Mouse (Mus musculus) liver, adult (tissue): ENCODE results near the gene Trmt6.
A peak's percentile ranks its signal among the peaks of the same experiment; 100 is the strongest.

Experiments used
- GATA4 ChIP-seq: IDR thresholded peaks from 2 replicates; pipeline ENCODE4 v1.6.1; 2014; ENCODE audit warnings: mild to moderate bottlenecking, low read length; ENCODE audit not compliant: insufficient replicate concordance

Trmt6 gene

GRCm38 (mm10) chr2:132815608-132816314 is at the start of gene Trmt6, which contains the start of gene Mcm8:
TSS of gene Trmt6 (minus strand) at chr2:132816055.
TSS of gene Mcm8 (plus strand) at chr2:132816141.
- TF ChIP-seq GATA4 = peak; percentile 18; the same call in 1 of the 2 replicates

GRCm38 (mm10) chr2:132863325-132863724 is 47.5 kb upstream of the Trmt6 start:
- TF ChIP-seq GATA4 = no peak

- TF ChIP-seq GATA4 = no peak
Observed at GRCm38 (mm10) chr2:132861456-132861855, 45.6 kb upstream of the Trmt6 start.

- TF ChIP-seq GATA4 = no peak
Observed at GRCm38 (mm10) chr2:132860435-132860834, 44.6 kb upstream of the Trmt6 start.

- TF ChIP-seq GATA4 = no peak
Observed at GRCm38 (mm10) chr2:132856333-132856732, 40.5 kb upstream of the Trmt6 start.

- no peak for TF ChIP-seq GATA4
Observed at GRCm38 (mm10) chr2:132853051-132853450, 37.2 kb upstream of the Trmt6 start.

GRCm38 (mm10) chr2:132849141-132849540 is 33.3 kb upstream of the Trmt6 start:
- TF ChIP-seq GATA4 = no peak

- no peak for TF ChIP-seq GATA4
Observed at GRCm38 (mm10) chr2:132848361-132848760, 32.5 kb upstream of the Trmt6 start.

- TF ChIP-seq GATA4 = peak; percentile 14; the same call in 1 of the 2 replicates
Observed at GRCm38 (mm10) chr2:132847581-132847980, 31.7 kb upstream of the Trmt6 start.

- TF ChIP-seq GATA4 = peak; percentile 17; the same call in 1 of the 2 replicates
Observed at GRCm38 (mm10) chr2:132846407-132847358, 30.8 kb upstream of the Trmt6 start, which contains the start of gene Crls1. TSS of gene Crls1 (plus strand) at chr2:132846666.

GRCm38 (mm10) chr2:132841071-132841470 is 25.2 kb upstream of the Trmt6 start:
- no peak for TF ChIP-seq GATA4

GRCm38 (mm10) chr2:132802976-132803375 is 12.9 kb downstream of the Trmt6 start:
- no peak for TF ChIP-seq GATA4

- no peak for TF ChIP-seq GATA4
Observed at GRCm38 (mm10) chr2:132794204-132794586, 21.7 kb downstream of the Trmt6 start.

GRCm38 (mm10) chr2:132793441-132794203 is 22.2 kb downstream of the Trmt6 start:
- TF ChIP-seq GATA4 = no peak

- no peak for TF ChIP-seq GATA4
Observed at GRCm38 (mm10) chr2:132784039-132784438, 31.8 kb downstream of the Trmt6 start.
